Mouse (Mus musculus) embryo, embryonic 11.5 days (tissue): ENCODE measurements around the gene Cant1.

Source experiments
- DNase-seq: peaks from one replicate; pipeline ENCODE4 v3.0.0-alpha.2; 2012; ENCODE audit warnings: low read depth, low spot score

The Cant1 gene

GRCm38 (mm10) chr11:118418834-118419504 lies at the start of gene Cant1:
Gene Cant1 (minus strand): TSS chr11:118419086.
- peak; percentile 97 for DNase-seq

- no peak for DNase-seq
Measured at GRCm38 (mm10) chr11:118467441-118468035, 48.7 kb upstream of the Cant1 start.

GRCm38 (mm10) chr11:118460280-118460679 lies 41.4 kb upstream of the Cant1 start:
- DNase-seq = no peak

GRCm38 (mm10) chr11:118459536-118459935 lies 40.6 kb upstream of the Cant1 start:
- DNase-seq = no peak

- DNase-seq = no peak
Measured at GRCm38 (mm10) chr11:118459051-118459450, 40.2 kb upstream of the Cant1 start.

- no peak for DNase-seq
Measured at GRCm38 (mm10) chr11:118456937-118457336, 38.1 kb upstream of the Cant1 start.

- DNase-seq = no peak
Measured at GRCm38 (mm10) chr11:118455788-118456187, 36.9 kb upstream of the Cant1 start.

- no peak for DNase-seq
Measured at GRCm38 (mm10) chr11:118453886-118454671, 35.2 kb upstream of the Cant1 start.

- no peak for DNase-seq
Measured at GRCm38 (mm10) chr11:118452955-118453354, 34.1 kb upstream of the Cant1 start.

GRCm38 (mm10) chr11:118451211-118451610 lies 32.3 kb upstream of the Cant1 start:
- DNase-seq = no peak

GRCm38 (mm10) chr11:118448385-118448784 lies 29.5 kb upstream of the Cant1 start:
- DNase-seq = no peak

GRCm38 (mm10) chr11:118447346-118447745 lies 28.5 kb upstream of the Cant1 start:
- DNase-seq = no peak

GRCm38 (mm10) chr11:118445843-118446242 lies 27.0 kb upstream of the Cant1 start:
- DNase-seq = peak; percentile 76

GRCm38 (mm10) chr11:118443201-118443970 lies 24.5 kb upstream of the Cant1 start:
- no peak for DNase-seq

- DNase-seq = no peak
Measured at GRCm38 (mm10) chr11:118442691-118443090, 23.8 kb upstream of the Cant1 start.

- DNase-seq = no peak
Measured at GRCm38 (mm10) chr11:118438665-118439414, 20.0 kb upstream of the Cant1 start.

- DNase-seq = no peak
Measured at GRCm38 (mm10) chr11:118436471-118436935, 17.6 kb upstream of the Cant1 start.

GRCm38 (mm10) chr11:118434093-118434492 lies 15.2 kb upstream of the Cant1 start:
- no peak for DNase-seq

- DNase-seq = no peak
Measured at GRCm38 (mm10) chr11:118433398-118433868, 14.5 kb upstream of the Cant1 start.

GRCm38 (mm10) chr11:118431100-118431948 lies 12.4 kb upstream of the Cant1 start:
- no peak for DNase-seq
